Mouse (Mus musculus): ENCODE measurements around the gene C1qtnf1.

The C1qtnf1 gene

GRCm38 (mm10) chr11:118410479-118410878 lies 17.5 kb upstream of the C1qtnf1 start:
- no peak for DNase-seq (ENCODE audit: low spot score in 2 of 2)

DNA sequence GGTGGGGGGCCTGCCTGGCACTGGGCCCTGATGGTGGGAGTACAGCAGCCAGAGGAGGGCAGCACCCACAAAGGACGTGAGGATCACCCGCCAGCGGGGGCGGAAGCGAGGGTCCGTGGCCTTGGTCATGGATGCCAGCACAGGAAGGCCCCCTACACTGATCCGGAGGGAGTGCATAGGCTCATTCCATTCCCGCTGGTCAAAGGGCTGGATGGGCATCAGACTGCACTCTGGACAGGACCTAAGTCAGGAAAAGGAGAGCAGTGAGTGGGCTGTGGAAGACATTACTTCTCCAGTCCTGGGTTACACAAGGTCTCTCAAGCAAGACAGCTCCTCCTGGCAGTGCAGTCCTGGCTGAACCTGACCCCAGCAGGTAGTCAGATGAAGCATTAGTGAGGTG lies 16.7 kb upstream of the C1qtnf1 start:
- no peak for DNase-seq (ENCODE audit: low spot score in 2 of 2)

DNA sequence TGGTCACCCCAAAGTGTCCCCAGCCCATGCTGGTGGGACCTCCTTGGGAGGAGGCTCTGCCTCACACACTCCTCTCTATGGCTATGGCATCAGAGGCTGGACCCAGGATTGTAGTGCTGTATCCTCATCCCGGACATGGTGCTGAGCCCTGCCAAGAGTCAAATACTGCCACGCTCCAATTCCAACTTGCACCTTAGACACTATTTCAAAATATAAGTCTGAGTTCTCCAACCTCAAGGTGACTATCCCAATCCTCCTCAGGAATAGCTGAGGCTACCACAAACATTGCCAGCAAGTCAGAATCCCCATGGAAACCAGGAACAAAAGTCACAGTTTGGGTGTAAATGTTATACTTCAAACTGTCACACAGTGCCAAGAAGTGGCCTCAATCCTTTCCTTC lies 15.4 kb upstream of the C1qtnf1 start:
- no peak for DNase-seq (ENCODE audit: low spot score in 2 of 2)

DNA sequence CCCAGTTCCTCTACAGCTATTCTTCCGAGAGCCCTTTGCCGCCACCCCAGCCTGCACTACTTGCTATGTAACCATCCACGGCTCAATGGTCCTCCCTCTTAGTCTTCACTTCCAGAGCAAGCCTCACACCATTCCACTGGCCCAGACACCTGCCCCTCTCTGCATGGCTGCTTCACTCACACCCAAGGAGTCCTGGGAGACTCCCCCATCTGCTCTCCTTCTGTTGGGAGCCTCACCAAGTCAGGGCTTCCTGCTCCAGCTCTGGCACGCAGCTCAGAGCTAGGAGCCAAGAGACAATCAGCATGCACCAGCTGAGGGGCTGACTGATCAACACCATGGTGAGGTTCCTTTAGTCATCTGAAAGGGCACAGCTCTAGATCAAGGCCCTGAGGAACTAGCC lies 14.9 kb upstream of the C1qtnf1 start:
- DNase-seq (ENCODE audit: low spot score in 2 of 2), result no peak

- no peak for DNase-seq (ENCODE audit: low spot score in 2 of 2)
Observed at GRCm38 (mm10) chr11:118414270-118414669, 13.7 kb upstream of the C1qtnf1 start.

GRCm38 (mm10) chr11:118415630-118416029 lies 12.4 kb upstream of the C1qtnf1 start:
- DNase-seq (ENCODE audit: low spot score in 2 of 2), result no peak

GRCm38 (mm10) chr11:118416046-118416445 lies 12.0 kb upstream of the C1qtnf1 start:
- DNase-seq (ENCODE audit: low spot score in 2 of 2), result no peak

GRCm38 (mm10) chr11:118417496-118417895 lies 10.5 kb upstream of the C1qtnf1 start:
- no peak for DNase-seq (ENCODE audit: low spot score in 2 of 2)

- no peak for DNase-seq (ENCODE audit: low spot score in 2 of 2)
Observed at GRCm38 (mm10) chr11:118418442-118418833, 9.6 kb upstream of the C1qtnf1 start.

DNA sequence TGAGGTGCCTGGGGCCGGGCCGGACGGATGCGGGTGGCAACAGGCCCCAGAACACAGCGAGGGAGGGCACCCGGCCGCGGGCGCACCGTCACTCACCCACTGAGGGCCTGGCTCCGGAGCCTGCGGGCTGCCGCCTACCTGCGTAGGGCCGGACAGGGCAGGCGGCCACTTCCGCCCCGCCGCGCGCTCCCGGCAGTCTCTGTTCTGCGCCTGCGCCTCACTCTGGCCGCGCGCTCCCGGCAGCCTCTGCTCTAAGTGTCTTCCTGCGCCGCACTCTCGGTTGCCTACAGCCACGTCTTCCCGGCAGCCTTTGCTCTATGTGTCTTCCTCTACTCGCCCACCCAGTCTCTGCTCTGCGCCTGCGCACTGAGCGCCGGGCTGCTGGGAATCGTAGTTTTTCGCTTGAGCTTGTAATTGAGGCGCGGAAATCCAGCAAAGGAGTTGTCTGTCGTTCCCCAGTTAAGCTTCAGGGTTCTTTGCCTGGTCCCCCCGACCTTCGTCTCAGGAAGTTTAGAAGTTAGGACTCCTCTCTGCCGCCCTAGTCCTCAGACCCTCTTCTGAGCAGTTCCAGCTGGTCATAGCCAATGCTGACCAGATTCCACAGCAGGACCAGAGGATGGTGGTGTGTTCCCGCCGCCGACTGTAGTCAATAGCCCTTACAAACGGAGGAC lies 9.0 kb upstream of the C1qtnf1 start, which contains the start of gene Cant1:
Cant1 (minus strand) TSS at position 253 of the 671 bp plus-strand sequence.
- DNase-seq (ENCODE audit: low spot score in 2 of 2), result peak; percentile 99

GRCm38 (mm10) chr11:118420261-118420660 lies 7.7 kb upstream of the C1qtnf1 start:
- no peak for DNase-seq (ENCODE audit: low spot score in 2 of 2)

DNA sequence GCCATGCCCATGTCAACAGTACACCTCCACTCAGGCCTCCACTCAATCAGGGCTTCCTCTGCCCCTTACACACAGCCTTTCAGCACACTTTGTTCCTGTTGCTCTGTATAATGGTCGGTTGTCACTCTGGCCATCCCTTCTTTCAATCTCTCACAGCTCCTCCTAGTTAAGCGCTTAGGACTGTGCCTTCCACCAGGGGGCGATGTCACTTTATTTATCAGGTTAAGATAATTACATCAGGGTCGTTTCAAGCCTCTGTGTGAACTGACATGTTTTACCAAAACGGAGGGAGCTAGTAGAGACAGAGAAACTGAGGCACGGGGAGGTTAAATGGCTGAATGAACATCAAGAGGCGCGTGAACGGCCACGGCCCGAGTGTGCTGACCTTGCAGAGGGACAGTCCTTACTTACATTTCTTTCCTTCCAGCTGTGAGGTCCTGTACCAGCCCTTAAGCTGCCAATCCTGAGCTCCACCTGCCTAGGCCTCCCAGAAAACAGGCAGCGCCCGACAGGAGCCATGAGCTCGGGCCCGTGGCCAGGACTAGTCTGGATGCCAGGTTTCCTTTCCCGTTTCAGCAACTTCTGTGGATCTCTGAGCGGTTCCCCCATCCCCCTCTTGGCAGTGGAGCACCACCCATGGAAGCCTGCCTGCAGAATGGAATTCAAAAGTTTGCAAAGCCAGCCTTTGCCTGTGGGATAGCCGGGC lies 4.6 kb upstream of the C1qtnf1 start:
- peak; percentile 43 to 67 for DNase-seq (ENCODE audit: low spot score in 2 of 2)

GRCm38 (mm10) chr11:118424621-118425335 lies 3.2 kb upstream of the C1qtnf1 start:
- DNase-seq (ENCODE audit: low spot score in 2 of 2), result no peak

- DNase-seq (ENCODE audit: low spot score in 2 of 2), result no peak
Observed at GRCm38 (mm10) chr11:118426765-118427164, 1.2 kb upstream of the C1qtnf1 start.

DNA sequence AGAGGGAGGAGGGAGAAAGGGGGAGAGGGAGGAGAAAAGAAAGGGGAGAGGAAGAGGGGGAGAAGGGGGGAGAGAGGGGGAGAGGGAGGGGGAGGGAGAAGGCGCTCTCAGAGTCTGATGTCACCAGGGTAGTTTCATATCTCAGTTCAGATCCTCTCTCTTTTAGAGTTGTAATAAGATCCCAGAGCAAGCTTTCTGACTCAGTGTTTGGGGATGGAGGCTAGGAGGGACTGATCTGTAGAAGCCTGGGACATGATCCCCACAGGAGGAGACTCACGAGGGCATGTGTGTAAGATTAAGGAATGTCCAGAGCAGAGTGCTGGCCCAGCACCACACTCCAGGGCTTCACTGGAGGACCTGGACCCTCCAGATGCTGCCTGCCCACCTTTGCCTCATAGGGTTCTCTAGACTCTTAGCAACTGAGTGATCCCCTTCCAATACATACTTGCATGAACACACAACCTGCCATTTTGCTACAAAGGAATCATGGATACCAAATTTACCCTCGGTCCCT lies 680 bp upstream of the C1qtnf1 start:
- no peak for DNase-seq (ENCODE audit: low spot score in 2 of 2)

GRCm38 (mm10) chr11:118428460-118428868 lies 461 bp downstream of the C1qtnf1 start:
- no peak for DNase-seq (ENCODE audit: low spot score in 2 of 2)

- no peak for DNase-seq (ENCODE audit: low spot score in 2 of 2)
Observed at GRCm38 (mm10) chr11:118428944-118429709, 1.1 kb downstream of the C1qtnf1 start.

GRCm38 (mm10) chr11:118430291-118430885 lies 2.4 kb downstream of the C1qtnf1 start:
- DNase-seq (ENCODE audit: low spot score in 2 of 2), result no peak

- DNase-seq (ENCODE audit: low spot score in 2 of 2), result no peak
Observed at GRCm38 (mm10) chr11:118431100-118431948, 3.3 kb downstream of the C1qtnf1 start.

GRCm38 (mm10) chr11:118433398-118433868 lies 5.4 kb downstream of the C1qtnf1 start:
- no peak for DNase-seq (ENCODE audit: low spot score in 2 of 2)

Data from spleen, postnatal 36 days (tissue).